Mouse (Mus musculus) stomach, postnatal 0 days (tissue): ENCODE results near the gene Arpc5.

ENCODE experiments used
- CTCF ChIP-seq: IDR thresholded peaks from 2 replicates; pipeline ENCODE4 v1.5.1; 2016; ENCODE audit warnings: antibody characterized with exemption, low read depth, mild to moderate bottlenecking, moderate library complexity
- EP300 ChIP-seq: optimal IDR thresholded peaks from 2 replicates; pipeline ENCODE3; 2016; ENCODE audit warnings: antibody characterized with exemption

- no peak for TF ChIP-seq EP300
- no peak for TF ChIP-seq CTCF
Measured at GRCm38 (mm10) chr1:152796683-152797263, 30.4 kb downstream of the Arpc5 start.
